Mouse (Mus musculus): Measurements from ENCODE around the gene Nagk.
"Not testable (repeated sequence)": the region's sequence is repeated elsewhere in the genome, so short reads cannot be mapped to it uniquely, and the experiment has no call there.

Nagk gene

GRCm38 (mm10) chr6:83815801-83816200 lies 21.0 kb downstream of the Nagk start:
- DNase-seq (ENCODE audit: low read depth, low spot score): peak; percentile 51

DNA sequence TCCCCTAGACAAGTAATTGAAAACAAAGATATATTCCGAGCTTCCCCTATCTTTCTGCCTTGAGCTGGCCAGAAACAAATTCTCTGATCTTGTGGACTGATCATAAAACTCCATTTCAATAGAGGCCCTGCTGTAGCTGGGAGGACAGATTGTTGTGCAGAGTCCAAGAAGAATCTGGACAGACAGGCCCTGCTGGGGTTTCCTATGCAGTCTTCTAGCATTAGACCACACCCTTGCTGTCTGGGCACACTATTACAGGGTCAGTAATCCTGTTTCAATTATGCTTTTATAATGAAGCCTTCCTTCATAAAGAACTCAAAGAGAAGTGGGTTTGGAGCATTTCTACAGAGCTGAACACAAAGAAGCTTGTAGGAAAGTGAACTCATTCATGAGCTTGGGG lies 24.2 kb downstream of the Nagk start:
- DNase-seq (ENCODE audit: low read depth, low spot score): no peak

GRCm38 (mm10) chr6:83820727-83821515 lies 26.1 kb downstream of the Nagk start:
- no peak for DNase-seq (ENCODE audit: low read depth, low spot score)

- no peak for DNase-seq (ENCODE audit: low read depth, low spot score)
Observed at GRCm38 (mm10) chr6:83821856-83822255, 27.1 kb downstream of the Nagk start.

DNA sequence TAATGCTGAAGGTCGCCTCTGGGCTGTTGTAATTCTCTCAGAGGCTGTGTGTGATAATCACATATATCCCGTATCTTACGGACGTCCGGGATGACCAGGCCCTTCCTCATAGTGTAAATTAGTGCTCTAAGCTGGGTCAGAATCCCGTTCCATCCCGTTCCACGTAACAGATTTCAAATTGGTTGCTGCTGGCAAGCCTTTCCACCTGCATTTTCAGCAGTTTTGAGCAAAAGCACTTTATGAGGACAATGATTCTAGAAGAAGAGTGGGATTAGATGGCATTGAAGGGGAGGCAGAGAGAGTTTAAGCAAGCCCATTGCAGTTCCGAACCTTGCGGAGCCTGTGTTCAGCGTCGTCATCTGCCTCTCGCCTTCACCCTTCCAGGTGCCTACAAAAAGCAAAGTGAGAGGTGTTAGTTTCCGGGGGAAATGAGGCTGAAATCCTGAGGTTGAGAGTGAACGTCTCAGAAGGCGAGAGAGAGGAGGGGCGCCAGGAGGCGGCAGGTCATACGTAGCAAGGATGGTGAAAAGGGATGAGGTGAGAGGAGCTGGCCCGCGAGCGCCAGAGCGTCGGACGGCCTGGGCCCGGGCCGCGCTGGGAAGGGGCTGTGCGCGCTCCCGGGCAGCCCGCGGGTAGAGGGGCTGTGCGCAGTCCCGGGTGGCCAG lies 36.3 kb downstream of the Nagk start:
- peak; percentile 65 for DNase-seq (ENCODE audit: low read depth, low spot score)

DNA sequence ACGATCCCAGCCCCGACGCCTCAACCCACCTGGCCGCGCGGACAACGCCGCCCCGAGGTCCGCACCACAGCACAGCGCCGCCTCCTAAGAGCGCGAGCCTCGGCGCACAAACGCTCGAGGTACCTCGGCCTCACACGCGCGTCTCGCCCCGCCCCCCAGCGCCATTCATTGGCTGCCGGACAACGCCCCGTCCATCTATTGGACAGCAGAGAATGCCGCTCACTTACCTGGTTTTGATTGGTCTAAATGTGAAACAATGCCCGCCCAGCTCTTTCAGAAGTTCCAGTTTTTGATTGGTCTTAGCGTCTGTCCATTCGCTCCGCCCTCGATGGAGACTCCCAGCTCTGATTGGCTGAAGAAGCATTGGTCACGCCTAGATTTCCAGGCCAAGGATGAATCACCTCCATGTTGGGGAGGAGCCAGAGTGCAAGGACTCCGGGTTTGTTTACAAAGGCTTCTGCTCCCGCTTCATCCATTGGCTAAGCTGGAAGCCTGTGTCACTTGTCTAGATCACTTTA lies 36.9 kb downstream of the Nagk start, which contains the start of gene Paip2b:
TSS of gene Paip2b (minus strand) at position 136 of the 518 bp plus-strand sequence.
- DNase-seq (ENCODE audit: low read depth, low spot score): peak; percentile 100

GRCm38 (mm10) chr6:83832393-83832792 lies 37.6 kb downstream of the Nagk start:
- DNase-seq (ENCODE audit: low read depth, low spot score): not testable (repeated sequence)

DNA sequence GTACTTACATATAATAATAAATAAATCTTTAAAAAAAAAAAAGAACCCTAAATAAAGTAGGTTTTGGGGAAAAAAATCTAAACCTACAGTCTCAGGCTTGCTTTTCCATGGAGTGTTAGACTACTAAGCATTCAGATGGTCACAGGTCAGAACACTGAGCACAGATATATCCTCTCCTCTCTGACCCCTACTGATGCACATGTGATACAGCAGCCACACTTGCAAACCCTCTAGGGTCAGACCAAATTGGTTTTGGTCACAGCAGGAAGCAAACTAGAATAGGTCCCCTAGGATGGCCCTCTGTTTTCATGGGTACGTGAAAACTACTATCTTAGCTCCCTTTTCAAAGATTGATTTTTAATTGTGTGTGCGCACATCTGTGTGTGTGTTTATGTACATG lies 42.0 kb downstream of the Nagk start:
- peak; percentile 45 for DNase-seq (ENCODE audit: low read depth, low spot score)

DNA sequence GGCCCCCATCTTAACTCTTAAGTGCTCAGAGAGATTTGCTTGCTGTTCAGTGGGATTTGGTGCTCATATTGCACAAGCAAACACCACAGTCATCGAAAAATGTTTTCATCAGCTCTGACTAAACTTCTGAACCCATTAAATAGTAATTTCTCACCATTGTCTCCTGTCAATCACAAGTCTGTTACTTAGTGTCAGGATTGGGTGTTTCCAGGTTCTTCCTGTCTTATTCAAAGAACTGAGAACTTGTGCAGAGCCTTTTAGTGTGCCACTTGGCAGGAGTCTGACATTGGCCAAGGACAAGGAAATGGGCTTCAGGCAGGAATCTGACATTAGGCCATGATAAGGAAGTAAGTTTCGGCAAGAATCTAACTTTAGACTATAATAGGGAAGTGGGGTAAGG lies 43.3 kb downstream of the Nagk start:
- peak; percentile 65 for DNase-seq (ENCODE audit: low read depth, low spot score)

DNA sequence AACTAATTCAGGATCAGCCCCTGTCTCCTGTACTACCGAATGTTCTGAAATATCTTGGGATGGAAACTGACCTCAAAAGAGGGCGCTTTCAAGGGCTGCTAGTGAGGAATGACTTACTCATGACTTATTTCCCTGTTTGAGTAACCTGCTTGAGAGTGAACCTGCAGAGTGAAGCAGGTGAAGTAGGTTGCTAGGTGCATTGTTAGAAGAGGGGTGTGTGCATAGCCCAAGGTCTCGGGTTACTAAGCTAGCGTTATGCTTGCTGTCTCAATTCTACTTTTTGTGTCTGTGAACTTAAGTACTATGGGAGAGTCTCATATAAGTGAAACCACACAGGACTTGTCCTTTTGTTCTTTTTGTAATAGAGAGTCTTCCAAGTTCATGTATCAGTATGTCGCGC lies 45.3 kb downstream of the Nagk start:
- peak; percentile 29 for DNase-seq (ENCODE audit: low read depth, low spot score)

DNA sequence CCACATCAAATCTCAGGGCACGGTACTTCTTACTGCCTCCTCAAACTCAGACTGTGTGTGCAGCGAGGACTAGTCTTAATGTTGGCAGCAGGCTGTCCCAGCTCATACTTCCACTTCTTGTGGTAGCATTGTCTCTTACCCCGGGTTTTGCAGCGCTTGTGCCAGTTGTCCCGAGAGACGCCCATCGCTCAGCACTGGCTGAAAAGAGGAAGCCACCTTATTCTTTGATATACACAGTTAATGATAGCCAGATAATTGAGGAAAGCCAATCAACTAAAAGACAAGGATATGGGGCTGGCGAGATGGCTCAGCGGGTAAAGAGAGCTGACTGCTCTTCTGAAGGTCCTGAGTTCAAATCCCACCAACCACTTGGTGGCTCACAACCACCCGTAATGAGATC lies 50.1 kb downstream of the Nagk start:
- no peak for DNase-seq (ENCODE audit: low read depth, low spot score)

GRCm38 (mm10) chr6:83846141-83846540 lies 51.4 kb downstream of the Nagk start:
- DNase-seq (ENCODE audit: low read depth, low spot score): no peak

DNA sequence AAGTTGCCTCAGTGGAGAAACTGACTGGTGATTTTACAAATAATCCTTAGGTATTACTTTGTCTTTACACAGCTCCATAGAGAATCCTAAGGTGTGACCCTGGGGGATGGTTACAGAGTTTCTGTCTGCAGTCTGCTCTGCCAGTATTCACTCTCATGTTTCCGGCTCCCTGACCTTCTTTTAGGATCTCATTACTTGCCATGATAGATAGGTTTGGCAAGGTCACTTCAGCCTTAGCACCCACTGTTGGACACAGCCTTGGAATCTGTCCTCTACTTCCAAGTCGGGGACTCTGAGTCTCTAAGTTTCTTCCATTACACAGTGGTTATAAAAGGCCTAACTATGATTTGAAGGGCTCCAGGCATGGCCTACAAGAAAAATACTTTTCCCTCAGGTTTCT lies 54.7 kb downstream of the Nagk start:
- DNase-seq (ENCODE audit: low read depth, low spot score): no peak
